Mouse (Mus musculus) kidney, adult 2 months (tissue): ENCODE measurements at regions not wholly inside any gene's neighbourhood (a gene's known extent, or its start where the extent isn't known, plus 50 kb on each side); places are given as distances from the start of the nearest gene placed in this dataset.
A peak's percentile ranks its signal among the peaks of the same experiment; 100 is the strongest.

ENCODE experiments used
- DNase-seq: peaks from one replicate; pipeline ENCODE4 v3.0.0; 2021
- H3K27ac ChIP-seq: fragments of 200-500 bp; 2 replicates; pipeline ENCODE4 v1.5.1; 2012; ENCODE audit warnings: low read depth, low read length, control low read depth, inconsistent platforms; ENCODE audit not compliant: insufficient read depth
- H3K27me3 ChIP-seq: fragments of 200-500 bp; replicated peaks from 2 replicates; pipeline ENCODE4 v1.6.1; 2012; ENCODE audit warnings: mild to moderate bottlenecking, moderate library complexity, low read length, inconsistent platforms; ENCODE audit not compliant: control insufficient read depth, insufficient read depth
- H3K36me3 ChIP-seq: fragments of 200-500 bp; 2 replicates; pipeline ENCODE4 v1.6.1; 2012; ENCODE audit warnings: mild to moderate bottlenecking, moderate library complexity, low read length, inconsistent platforms; ENCODE audit not compliant: control insufficient read depth, insufficient read depth
- H3K4me1 ChIP-seq: fragments of 200-500 bp; 2 replicates; pipeline ENCODE4 v1.6.1; 2011; ENCODE audit warnings: low read length; ENCODE audit not compliant: control insufficient read depth, insufficient read depth
- H3K4me3 ChIP-seq: fragments of 200-500 bp; 2 replicates; pipeline ENCODE4 v1.5.1; 2011; ENCODE audit warnings: mild to moderate bottlenecking, low read depth, low read length, control low read depth; ENCODE audit not compliant: insufficient read depth
- CTCF ChIP-seq: fragments of 200-500 bp; conservative IDR thresholded peaks from 2 replicates; pipeline ENCODE4 v1.5.1; 2011; ENCODE audit warnings: low read depth, mild to moderate bottlenecking, control low read depth, low read length, moderate library complexity, mixed read lengths; ENCODE audit not compliant: insufficient read depth, insufficient read length
- POLR2A ChIP-seq: fragments of 200-500 bp; IDR thresholded peaks from one replicate; pipeline ENCODE4 v1.6.1; 2011; ENCODE audit warnings: low read depth, low read length, control low read depth
- WGBS: fragments of 180-500 bp; shearing (Covaris S2); methylation state at CpG from one replicate; pipeline ENCODE4 v1.1.7; 2018; 5-methylcytosine and 5-hydroxymethylcytosine counted together

GRCm38 (mm10) chr12:52622398-52622797 is 76.8 kb upstream of the Akap6 start:
- Histone ChIP-seq H3K27ac (no peak overlapping the region), H3K4me3 (no peak overlapping the region), H3K27me3 (no peaks in the 10 kb centered on the region), H3K4me1 (no peaks in the 10 kb centered on the region), H3K36me3 (no peaks in the 10 kb centered on the region)
- WGBS = 94% methylated on average over 6 of the region's 6 CpGs
- no peak for TF ChIP-seq CTCF
- TF ChIP-seq POLR2A = no peak
- DNase-seq = no peak

GRCm38 (mm10) chr12:52623416-52624108 is 75.6 kb upstream of the Akap6 start:
- H3K36me3 ChIP-seq = no peaks in the 10 kb centered on the region
- 76% methylated on average over 10 of the region's 10 CpGs for WGBS
- DNase-seq = no peak
- no peak overlapping the region for H3K4me3 ChIP-seq
- H3K4me1 ChIP-seq = no peaks in the 10 kb centered on the region
- no peak overlapping the region for H3K27ac ChIP-seq
- TF ChIP-seq CTCF (no peak), POLR2A (no peak)
- no peaks in the 10 kb centered on the region for H3K27me3 ChIP-seq

GRCm38 (mm10) chr12:52624871-52625270 is 74.3 kb upstream of the Akap6 start:
- no peak for DNase-seq
- TF ChIP-seq POLR2A = no peak
- TF ChIP-seq CTCF = no peak
- WGBS = 61% methylated on average over 1 of the region's 1 CpGs

GRCm38 (mm10) chr12:52628771-52629170 is 70.4 kb upstream of the Akap6 start:
- TF ChIP-seq POLR2A (no peak), CTCF (no peak)
- 64% methylated on average over 5 of the region's 5 CpGs for WGBS
- Histone ChIP-seq H3K4me1 (no peaks in the 10 kb centered on the region), H3K36me3 (no peaks in the 10 kb centered on the region), H3K4me3 (no peak overlapping the region), H3K27ac (no peak overlapping the region), H3K27me3 (no peaks in the 10 kb centered on the region)
- no peak for DNase-seq

More at GRCm38 (mm10) chr12:52624871-52625270, 74.3 kb upstream of the Akap6 start:
- Histone ChIP-seq H3K4me1 (no peaks in the 10 kb centered on the region), H3K4me3 (no peak overlapping the region), H3K27me3 (no peaks in the 10 kb centered on the region), H3K36me3 (no peaks in the 10 kb centered on the region), H3K27ac (no peak overlapping the region)

GRCm38 (mm10) chr12:52635121-52635878 is 63.9 kb upstream of the Akap6 start:
- H3K4me3 ChIP-seq = no peak overlapping the region
- peak; percentile 3 for DNase-seq
- TF ChIP-seq POLR2A = no peak
- no peaks in the 10 kb centered on the region for H3K36me3 ChIP-seq
- no peak overlapping the region for H3K27ac ChIP-seq
- no peaks in the 10 kb centered on the region; the same call in 1 of the 2 replicates for H3K4me1 ChIP-seq
- H3K27me3 ChIP-seq = no peaks in the 10 kb centered on the region
- 54% methylated on average over 8 of the region's 8 CpGs for WGBS

- TF ChIP-seq CTCF (no peak), POLR2A (no peak)
- Histone ChIP-seq H3K27ac (no peak overlapping the region), H3K36me3 (no peaks in the 10 kb centered on the region), H3K4me3 (no peak overlapping the region), H3K27me3 (no peaks in the 10 kb centered on the region), H3K4me1 (no peaks in the 10 kb centered on the region; the same call in 1 of the 2 replicates)
- 79% methylated on average over 6 of the region's 6 CpGs for WGBS
- no peak for DNase-seq
Measured at GRCm38 (mm10) chr12:52636186-52636881, 62.8 kb upstream of the Akap6 start.

GRCm38 (mm10) chr12:52636920-52637319 is 62.3 kb upstream of the Akap6 start:
- WGBS = 98% methylated on average over 4 of the region's 4 CpGs
- Histone ChIP-seq H3K27me3 (no peaks in the 10 kb centered on the region), H3K27ac (no peak overlapping the region), H3K4me3 (no peak overlapping the region), H3K36me3 (no peaks in the 10 kb centered on the region), H3K4me1 (no peaks in the 10 kb centered on the region; the same call in 1 of the 2 replicates)
- no peak for TF ChIP-seq POLR2A
- TF ChIP-seq CTCF = no peak
- no peak for DNase-seq
